Mouse (Mus musculus) spleen, adult 2 months (tissue): ENCODE results near the gene Itga9. TPM values are rescaled to one million over a fixed set of nuclear protein-coding genes. Genes with fewer than 3 reads are reported as not detected.
A peak's percentile ranks its signal among the peaks of the same experiment; 100 is the strongest.

Experiments used
- DNase-seq, 2 experiments: peaks; one replicate each; pipeline versions ENCODE4 v3.0.0 to v3.0.0-alpha.2; 2012 to 2021; ENCODE audit warnings: low spot score in 2 of 2, low read depth in 1 of 2
- H3K27ac ChIP-seq: fragments of 200-500 bp; 2 replicates; pipeline ENCODE4 v1.5.1; 2012; ENCODE audit warnings: low read length, inconsistent platforms; ENCODE audit not compliant: insufficient read depth
- H3K27me3 ChIP-seq: fragments of 200-500 bp; 2 replicates; pipeline ENCODE4 v1.6.1; 2012; ENCODE audit warnings: mild to moderate bottlenecking, moderate library complexity, low read length, inconsistent platforms; ENCODE audit not compliant: control insufficient read depth, insufficient read depth
- H3K36me3 ChIP-seq: fragments of 200-500 bp; 2 replicates; pipeline ENCODE4 v1.6.1; 2012; ENCODE audit warnings: mild to moderate bottlenecking, low read length, inconsistent platforms; ENCODE audit not compliant: control insufficient read depth, insufficient read depth
- H3K4me1 ChIP-seq: fragments of 200-500 bp; 2 replicates; pipeline ENCODE4 v1.6.1; 2011; ENCODE audit warnings: inconsistent platforms; ENCODE audit not compliant: control insufficient read depth, insufficient read depth, insufficient read length
- H3K4me3 ChIP-seq: fragments of 200-500 bp; 2 replicates; pipeline ENCODE4 v1.5.1; 2011; ENCODE audit warnings: mild to moderate bottlenecking, inconsistent platforms; ENCODE audit not compliant: insufficient read depth, insufficient read length; ENCODE audit errors: extremely low read depth
- CTCF ChIP-seq: fragments of 200-500 bp; IDR thresholded peaks from 2 replicates; pipeline ENCODE4 v1.5.1; 2011; ENCODE audit warnings: mild to moderate bottlenecking, inconsistent platforms; ENCODE audit not compliant: insufficient read depth, insufficient read length, insufficient replicate concordance; ENCODE audit errors: extremely low read depth
- POLR2A ChIP-seq: fragments of 200-500 bp; IDR thresholded peaks from 2 replicates; pipeline ENCODE4 v1.6.1; 2011; ENCODE audit warnings: low read depth, low read length, inconsistent platforms
- WGBS: fragments of 180-500 bp; shearing (Covaris S2); methylation state at CpG from one replicate; pipeline ENCODE4 v1.1.7; 2018; 5-methylcytosine and 5-hydroxymethylcytosine counted together
- polyA plus RNA-seq: library from polyadenylated mRNA; depleted of rRNA; stranded (reverse); fragments of >200 nt; gene quantifications from 2 replicates; pipeline ENCODE4 v1.2.3, GENCODE M21; 2012

Itga9 gene
- polyA plus RNA-seq, 1 experiment: 11.8 TPM

- WGBS: 85% methylated on average over 7 of the region's 7 CpGs
- Histone ChIP-seq H3K27ac (no peak overlapping the region), H3K36me3 (no peaks in the 10 kb centered on the region), H3K4me1 (no peaks in the 10 kb centered on the region), H3K27me3 (no peaks in the 10 kb centered on the region), H3K4me3 (no peak overlapping the region)
- DNase-seq: no peak
- TF ChIP-seq CTCF (no peak), POLR2A (no peak)
Observed at GRCm38 (mm10) chr9:118877365-118878008, 271.0 kb downstream of the Itga9 start.

- no peaks in the 10 kb centered on the region for H3K27me3 ChIP-seq
- no peak for TF ChIP-seq CTCF
- no peaks in the 10 kb centered on the region for H3K36me3 ChIP-seq
- DNase-seq: no peak
- no peak overlapping the region for H3K27ac ChIP-seq
- H3K4me3 ChIP-seq: no peak overlapping the region
- H3K4me1 ChIP-seq: no peaks in the 10 kb centered on the region
- WGBS: 92% methylated on average over 11 of the region's 11 CpGs
Observed at GRCm38 (mm10) chr9:118878596-118878995, 272.1 kb downstream of the Itga9 start.

DNA sequence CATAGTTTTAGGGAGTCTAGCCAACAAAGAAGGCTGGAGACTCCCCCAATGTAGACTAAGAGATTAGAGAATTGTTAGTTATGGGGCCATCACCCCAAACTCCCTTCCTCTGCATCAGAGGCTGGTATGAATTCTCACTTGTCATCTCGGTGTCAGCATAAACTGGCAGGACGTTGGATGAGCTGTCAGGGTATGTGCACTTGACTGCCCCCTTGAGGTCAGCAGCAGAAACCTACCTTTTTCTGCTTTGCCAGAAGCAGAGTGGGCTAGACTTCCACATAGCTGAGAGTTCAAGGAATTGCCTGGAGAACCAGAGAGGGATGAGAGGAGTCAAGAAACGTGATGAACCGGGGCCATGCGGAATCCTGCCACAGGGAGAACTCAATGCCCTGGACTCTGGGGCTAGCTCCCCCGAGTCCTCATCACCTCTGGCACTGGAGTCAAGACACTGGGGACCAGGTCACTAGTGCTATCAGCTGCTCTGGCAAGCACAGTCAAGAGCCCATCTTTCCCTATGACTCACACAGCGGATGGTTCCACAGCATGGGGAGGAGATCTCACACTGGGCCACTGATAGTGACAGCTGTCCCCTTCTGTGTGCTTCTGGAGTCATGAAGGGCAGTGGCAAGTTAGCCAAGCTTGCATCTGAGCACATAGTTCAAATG is 274.9 kb downstream of the Itga9 start:
- Histone ChIP-seq H3K4me3 (no peak overlapping the region), H3K36me3 (no peaks in the 10 kb centered on the region), H3K27me3 (no peaks in the 10 kb centered on the region), H3K4me1 (no peaks in the 10 kb centered on the region), H3K27ac (no peak overlapping the region)
- TF ChIP-seq POLR2A (no peak), CTCF (peak; percentile 47; the same call in 1 of the 2 replicates)
- DNase-seq: peak; percentile 8 to 15
- WGBS: 71% methylated on average over 7 of the region's 7 CpGs

DNA sequence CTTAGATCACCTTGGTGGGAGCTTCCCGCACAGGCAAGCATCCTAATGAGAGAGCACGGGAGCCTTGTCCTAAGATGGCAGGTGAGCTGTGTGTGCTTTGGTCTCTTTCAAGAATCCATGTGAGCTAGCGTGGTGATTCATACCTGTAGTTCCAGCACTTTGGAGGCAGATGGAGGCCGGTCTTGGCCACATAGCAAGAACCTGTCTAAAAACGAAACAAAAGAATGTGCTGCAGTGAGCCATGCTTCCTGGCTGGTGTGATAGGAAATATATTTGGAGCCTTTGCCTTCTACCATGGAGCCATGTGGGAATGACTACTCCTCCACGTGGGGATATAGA is 275.4 kb downstream of the Itga9 start:
- no peak overlapping the region for H3K4me3 ChIP-seq
- no peaks in the 10 kb centered on the region for H3K27me3 ChIP-seq
- no peaks in the 10 kb centered on the region for H3K36me3 ChIP-seq
- DNase-seq: no peak
- no peak for TF ChIP-seq POLR2A
- TF ChIP-seq CTCF: no peak
- H3K27ac ChIP-seq: no peak overlapping the region
- no peaks in the 10 kb centered on the region for H3K4me1 ChIP-seq
- WGBS: 92% methylated on average over 6 of the region's 6 CpGs

- TF ChIP-seq POLR2A (no peak), CTCF (no peak)
- Histone ChIP-seq H3K4me1 (no peaks in the 10 kb centered on the region), H3K27ac (no peak overlapping the region), H3K36me3 (no peaks in the 10 kb centered on the region), H3K4me3 (no peak overlapping the region), H3K27me3 (no peaks in the 10 kb centered on the region)
- 50% methylated on average over 7 of the region's 7 CpGs for WGBS
- DNase-seq: no peak
Observed at GRCm38 (mm10) chr9:118883150-118883549, 276.7 kb downstream of the Itga9 start.

- DNase-seq: no peak
- TF ChIP-seq CTCF (no peak), POLR2A (no peak)
- H3K4me1 ChIP-seq: no peaks in the 10 kb centered on the region
- H3K36me3 ChIP-seq: no peaks in the 10 kb centered on the region
- WGBS: 86% methylated on average over 6 of the region's 6 CpGs
- no peak overlapping the region for H3K27ac ChIP-seq
- no peak overlapping the region for H3K4me3 ChIP-seq
- H3K27me3 ChIP-seq: no peaks in the 10 kb centered on the region
Observed at GRCm38 (mm10) chr9:118885785-118886184, 279.3 kb downstream of the Itga9 start.

GRCm38 (mm10) chr9:118887201-118887600 is 280.7 kb downstream of the Itga9 start:
- no peak for DNase-seq

More at GRCm38 (mm10) chr9:118887201-118887600, 280.7 kb downstream of the Itga9 start:
- no peaks in the 10 kb centered on the region for H3K4me1 ChIP-seq
- no peaks in the 10 kb centered on the region for H3K27me3 ChIP-seq
- TF ChIP-seq POLR2A: no peak
- no peak for TF ChIP-seq CTCF
- H3K36me3 ChIP-seq: no peaks in the 10 kb centered on the region
- WGBS: 79% methylated on average over 7 of the region's 7 CpGs
- no peak overlapping the region for H3K27ac ChIP-seq
- no peak overlapping the region for H3K4me3 ChIP-seq
